Mouse (Mus musculus): ENCODE data around the gene Gps2.

DNA sequence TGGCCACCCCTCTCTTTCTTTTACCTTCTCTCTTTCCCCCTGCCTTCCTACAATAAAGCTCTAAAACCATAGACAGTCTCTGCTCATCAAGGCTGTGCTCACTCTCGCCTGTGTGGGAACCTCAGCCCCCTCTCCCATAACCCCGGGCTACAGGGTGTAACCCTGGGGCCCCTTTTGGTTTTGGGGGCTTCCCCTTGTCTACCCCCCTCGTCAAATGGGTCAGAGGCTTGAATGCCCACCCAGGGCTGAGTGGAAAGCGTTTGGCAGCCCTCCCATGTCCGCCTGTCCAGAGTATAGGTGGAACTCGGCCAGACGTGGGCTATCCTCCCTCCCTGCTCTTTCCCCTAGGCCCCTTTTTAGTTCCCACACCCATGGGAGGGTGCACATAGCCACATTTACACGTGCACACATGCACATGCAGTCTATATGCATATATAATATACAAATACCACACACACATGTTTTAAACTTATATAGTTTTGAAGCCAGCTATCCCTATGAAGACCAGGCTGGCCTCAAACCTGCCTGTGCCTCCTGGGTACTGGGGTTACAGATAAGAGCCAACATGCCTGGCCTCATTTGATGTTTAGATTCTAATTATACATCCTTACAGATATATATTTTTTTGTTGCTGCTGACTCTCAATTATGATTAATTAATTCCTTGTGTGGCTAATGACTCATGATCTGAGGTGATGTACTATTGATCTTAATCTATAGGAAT lies 49.4 kb upstream of the Gps2 start:
- TF ChIP-seq EP300 (IDR thresholded peaks at IDR 0.05; ENCODE audit: low read length) (no peak), ZC3H11A (IDR thresholded peaks at IDR 0.05; ENCODE audit: low read depth, low read length) (no peak), POLR2A (IDR thresholded peaks at IDR 0.05; ENCODE audit: low read depth, low read length) (no peak), CTCF (conservative IDR thresholded peaks at IDR 0.05 in 1 of 2, IDR thresholded peaks at IDR 0.05 in 1 of 2; ENCODE audit: low read depth in 2 of 2, low read length in 2 of 2) (no peak), ZKSCAN1 (IDR thresholded peaks at IDR 0.05; ENCODE audit: borderline replicate concordance, low read depth, low read length) (no peak), NELFE (IDR thresholded peaks at IDR 0.05; ENCODE audit: low read depth, low read length) (no peak)
